Mouse (Mus musculus) CD4-positive, CD25-positive, alpha-beta regulatory T cell, adult 2 months (primary cell): Measurements from ENCODE around the gene Rfesd.

Experiments used
- DNase-seq: peaks from one replicate; pipeline ENCODE4 v3.0.0-alpha.2; 2012; ENCODE audit warnings: low read depth, low spot score

Gene Rfesd

GRCm38 (mm10) chr13:75981901-75982300, 36.6 kb downstream of the Rfesd start:
- DNase-seq: peak; percentile 50

GRCm38 (mm10) chr13:75976649-75977048, 41.9 kb downstream of the Rfesd start:
- no peak for DNase-seq

- DNase-seq: no peak
Observed at GRCm38 (mm10) chr13:75976218-75976617, 42.3 kb downstream of the Rfesd start.

- no peak for DNase-seq
Observed at GRCm38 (mm10) chr13:75975629-75976028, 42.9 kb downstream of the Rfesd start.

- DNase-seq: no peak
Observed at GRCm38 (mm10) chr13:75974481-75974880, 44.0 kb downstream of the Rfesd start.

GRCm38 (mm10) chr13:75966850-75967249, 51.7 kb downstream of the Rfesd start, which contains the start of gene Spata9:
TSS of gene Spata9 (plus strand) at chr13:75967150.
- no peak for DNase-seq

- no peak for DNase-seq
Observed at GRCm38 (mm10) chr13:75955357-75955992, 63.0 kb downstream of the Rfesd start.
